Mouse (Mus musculus): Measurements from ENCODE around the gene Nxpe2. TPM values are rescaled to one million over a fixed set of nuclear protein-coding genes. Genes with fewer than 3 reads are reported as not detected.
A peak's percentile ranks its signal among the peaks of the same experiment; 100 is the strongest.

Nxpe2 gene
- 1.5 and 1.6 TPM in 2 replicates for polyA plus RNA-seq (2014; fragmentation: Nextera tagmentation; extraction: Ambion mirVana)

DNA sequence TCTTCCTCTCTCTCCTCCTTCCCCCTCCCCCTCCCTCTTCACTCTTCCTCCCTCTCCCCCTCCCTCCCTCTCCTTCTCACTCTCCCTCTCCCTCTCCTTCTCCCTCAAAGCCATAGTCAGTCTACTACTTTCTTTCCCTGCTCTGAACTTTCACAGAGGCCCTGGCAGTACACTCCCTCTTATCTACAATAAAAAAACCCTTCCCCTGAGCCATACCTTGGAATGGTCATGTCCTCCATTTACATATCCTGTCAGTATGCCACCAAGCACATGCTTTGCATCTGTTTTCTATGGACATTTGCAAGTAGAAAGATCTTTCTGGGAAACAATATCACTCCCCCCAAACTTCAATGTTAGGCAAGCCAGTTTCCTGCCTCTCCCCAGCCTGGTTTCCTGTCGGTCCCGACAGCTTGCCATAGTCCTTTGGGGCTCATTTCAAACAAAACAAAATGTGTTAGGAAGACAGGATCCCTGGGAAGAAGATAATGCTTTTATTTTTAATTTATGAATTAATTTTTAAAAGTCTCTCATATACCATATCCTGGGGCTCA lies at the start of gene Nxpe2:
Gene Nxpe2, minus strand, starts transcription at position 307 of the 551 bp plus-strand sequence.
- Histone ChIP-seq H3K4me3 (ENCODE audit: low read depth, low read length) (no peak within 1 kb of the TSS), H3K27me3 (ENCODE audit: control insufficient read depth, insufficient read depth, low read length) (no peaks in the 10 kb centered on the region), H3K36me3 (ENCODE audit: control insufficient read depth, insufficient read depth, low read length) (no peaks in the 10 kb centered on the region), H3K27ac (ENCODE audit: low read length) (peak within 1 kb of the TSS; percentile 33; the same call in 1 of the 2 replicates), H3K9me3 (ENCODE audit: control insufficient read depth, low read depth, low read length) (no peaks in the 10 kb centered on the region), H3K4me1 (ENCODE audit: control insufficient read depth, insufficient read depth, low read length) (no peaks in the 10 kb centered on the region), H3K9ac (replicated peaks; ENCODE audit: low read depth, low read length) (no peak within 1 kb of the TSS), H3K4me2 (replicated peaks; ENCODE audit: low read depth, low read length) (no peak within 1 kb of the TSS)
- WGBS = 55% methylated on average over 2 of the region's 2 CpGs
- ATAC-seq (ENCODE audit: insufficient number of reproducible peaks, insufficient read depth, low FRiP score, low read depth) = no peak

DNA sequence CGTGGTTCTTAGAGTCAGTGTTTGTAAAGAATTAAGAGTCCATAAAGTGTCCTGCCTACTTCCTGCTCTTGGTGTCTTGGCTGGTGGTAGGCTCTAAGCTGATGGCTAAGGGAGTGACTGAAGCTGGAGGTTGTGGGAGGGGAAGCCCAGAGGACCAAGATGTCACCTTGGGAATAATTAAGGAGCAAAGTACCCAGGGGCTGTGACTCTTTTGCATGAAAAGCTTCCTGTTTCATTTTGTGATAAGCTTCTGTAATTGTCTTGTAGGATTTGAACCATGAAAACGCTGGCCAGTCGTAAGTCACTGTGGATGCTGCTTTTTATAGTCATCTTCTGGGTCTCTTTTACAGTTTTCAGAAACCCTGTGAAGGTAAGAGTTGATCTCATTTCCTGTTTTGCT lies 36.7 kb upstream of the Nxpe2 start:
- Histone ChIP-seq H3K9me3 (ENCODE audit: control insufficient read depth, low read depth, low read length) (no peaks in the 10 kb centered on the region), H3K4me2 (replicated peaks; ENCODE audit: low read depth, low read length) (no peak overlapping the region), H3K4me1 (ENCODE audit: control insufficient read depth, insufficient read depth, low read length) (no peaks in the 10 kb centered on the region), H3K4me3 (ENCODE audit: low read depth, low read length) (no peak overlapping the region), H3K9ac (replicated peaks; ENCODE audit: low read depth, low read length) (no peak overlapping the region), H3K27ac (ENCODE audit: low read length) (no peak overlapping the region), H3K36me3 (ENCODE audit: control insufficient read depth, insufficient read depth, low read length) (no peaks in the 10 kb centered on the region), H3K27me3 (ENCODE audit: control insufficient read depth, insufficient read depth, low read length) (no peaks in the 10 kb centered on the region)
- no peak for ATAC-seq (ENCODE audit: insufficient number of reproducible peaks, insufficient read depth, low FRiP score, low read depth)
- WGBS = 74% methylated on average over 3 of the region's 3 CpGs

DNA sequence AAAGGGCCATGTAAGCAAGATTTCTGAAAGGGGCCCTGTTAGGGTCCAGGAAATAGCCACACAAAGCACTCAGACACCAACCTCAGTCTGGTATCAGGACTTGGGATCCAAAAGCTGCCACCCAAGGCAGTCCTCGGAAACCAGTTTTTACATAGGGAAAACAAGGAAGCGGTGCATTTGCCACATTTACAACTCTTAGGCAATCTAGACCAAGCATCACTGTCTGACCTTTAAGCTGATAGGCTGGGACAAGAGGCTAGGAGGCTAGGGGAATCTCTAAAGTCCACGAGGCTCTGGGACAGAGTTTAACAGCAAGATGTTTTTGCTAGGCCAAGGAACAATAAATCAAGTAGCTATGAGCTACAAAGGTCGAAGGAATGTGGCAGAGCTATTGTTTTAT lies 35.2 kb upstream of the Nxpe2 start:
- Histone ChIP-seq H3K4me1 (ENCODE audit: control insufficient read depth, insufficient read depth, low read length) (no peaks in the 10 kb centered on the region), H3K9me3 (ENCODE audit: control insufficient read depth, low read depth, low read length) (no peaks in the 10 kb centered on the region), H3K36me3 (ENCODE audit: control insufficient read depth, insufficient read depth, low read length) (no peaks in the 10 kb centered on the region), H3K27me3 (ENCODE audit: control insufficient read depth, insufficient read depth, low read length) (no peaks in the 10 kb centered on the region), H3K4me2 (replicated peaks; ENCODE audit: low read depth, low read length) (no peak overlapping the region), H3K9ac (replicated peaks; ENCODE audit: low read depth, low read length) (no peak overlapping the region), H3K4me3 (ENCODE audit: low read depth, low read length) (no peak overlapping the region), H3K27ac (ENCODE audit: low read length) (no peak overlapping the region)
- 70% methylated on average over 4 of the region's 4 CpGs for WGBS
- no peak for ATAC-seq (ENCODE audit: insufficient number of reproducible peaks, insufficient read depth, low FRiP score, low read depth)

DNA sequence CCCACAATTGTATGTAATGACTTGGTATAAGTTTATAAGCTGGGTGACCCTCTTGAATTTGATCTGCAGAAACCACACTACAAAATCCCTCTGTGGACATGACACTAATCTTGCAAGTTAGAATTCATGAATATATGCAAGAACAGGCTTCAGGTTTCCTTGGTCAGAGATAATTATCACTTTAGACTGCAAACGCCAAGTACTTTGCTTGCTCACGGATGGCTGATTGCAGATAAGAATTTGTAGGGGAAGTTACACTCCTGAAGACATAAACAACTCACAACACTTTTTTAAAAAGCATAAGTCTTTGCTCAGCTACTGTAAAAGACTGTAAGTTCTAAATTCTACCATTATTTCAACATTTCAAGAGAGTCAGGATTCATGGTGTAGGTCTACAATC lies 21.1 kb upstream of the Nxpe2 start:
- ATAC-seq (ENCODE audit: insufficient number of reproducible peaks, insufficient read depth, low FRiP score, low read depth) = no peak
- no peaks in the 10 kb centered on the region for H3K36me3 ChIP-seq (ENCODE audit: control insufficient read depth, insufficient read depth, low read length)
- no peak overlapping the region for H3K4me2 ChIP-seq (replicated peaks; ENCODE audit: low read depth, low read length)
- no peak overlapping the region for H3K27ac ChIP-seq (ENCODE audit: low read length)
- H3K4me1 ChIP-seq (ENCODE audit: control insufficient read depth, insufficient read depth, low read length) = no peaks in the 10 kb centered on the region
- no peaks in the 10 kb centered on the region for H3K9me3 ChIP-seq (ENCODE audit: control insufficient read depth, low read depth, low read length)
- H3K9ac ChIP-seq (replicated peaks; ENCODE audit: low read depth, low read length) = no peak overlapping the region
- H3K27me3 ChIP-seq (ENCODE audit: control insufficient read depth, insufficient read depth, low read length) = no peaks in the 10 kb centered on the region
- 53% methylated on average over 2 of the region's 2 CpGs for WGBS
- no peak overlapping the region for H3K4me3 ChIP-seq (ENCODE audit: low read depth, low read length)

DNA sequence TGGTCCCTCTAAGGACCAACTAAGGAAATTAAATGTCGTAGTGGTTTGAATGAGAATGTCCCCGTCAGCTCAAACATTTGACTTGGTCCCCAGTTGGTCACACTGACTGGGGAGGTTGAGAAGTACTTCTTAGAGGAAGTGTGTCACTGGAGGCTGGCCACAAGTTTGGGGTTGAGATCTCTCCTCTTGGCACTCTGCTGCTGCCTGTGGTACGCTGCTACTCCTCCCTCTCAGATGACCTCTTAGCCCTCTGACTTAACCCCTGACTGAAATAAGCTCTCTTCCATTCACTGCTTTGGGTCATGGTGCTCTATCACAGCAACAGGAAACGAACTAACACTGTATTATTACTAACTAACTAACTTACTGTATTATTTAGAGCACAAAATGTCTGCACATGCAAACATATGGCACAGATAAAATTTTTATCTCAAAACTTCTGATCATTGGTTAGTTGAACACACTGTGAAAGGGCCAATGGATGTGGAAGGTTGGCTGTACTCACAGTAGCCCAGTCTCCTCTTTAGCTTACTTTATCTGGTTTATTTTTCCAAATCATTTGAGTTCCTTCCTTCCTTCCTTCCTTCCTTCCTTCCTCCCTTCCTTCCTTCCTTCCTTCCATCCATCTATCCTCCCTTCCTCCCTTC lies 20.1 kb upstream of the Nxpe2 start:
- Histone ChIP-seq H3K4me2 (replicated peaks; ENCODE audit: low read depth, low read length) (no peak overlapping the region), H3K9me3 (ENCODE audit: control insufficient read depth, low read depth, low read length) (no peaks in the 10 kb centered on the region), H3K9ac (replicated peaks; ENCODE audit: low read depth, low read length) (no peak overlapping the region), H3K36me3 (ENCODE audit: control insufficient read depth, insufficient read depth, low read length) (no peaks in the 10 kb centered on the region), H3K4me3 (ENCODE audit: low read depth, low read length) (no peak overlapping the region), H3K27me3 (ENCODE audit: control insufficient read depth, insufficient read depth, low read length) (no peaks in the 10 kb centered on the region), H3K27ac (ENCODE audit: low read length) (no peak overlapping the region), H3K4me1 (ENCODE audit: control insufficient read depth, insufficient read depth, low read length) (no peaks in the 10 kb centered on the region)
- WGBS = 69% methylated on average over 4 of the region's 4 CpGs
- ATAC-seq (ENCODE audit: insufficient number of reproducible peaks, insufficient read depth, low FRiP score, low read depth) = no peak

DNA sequence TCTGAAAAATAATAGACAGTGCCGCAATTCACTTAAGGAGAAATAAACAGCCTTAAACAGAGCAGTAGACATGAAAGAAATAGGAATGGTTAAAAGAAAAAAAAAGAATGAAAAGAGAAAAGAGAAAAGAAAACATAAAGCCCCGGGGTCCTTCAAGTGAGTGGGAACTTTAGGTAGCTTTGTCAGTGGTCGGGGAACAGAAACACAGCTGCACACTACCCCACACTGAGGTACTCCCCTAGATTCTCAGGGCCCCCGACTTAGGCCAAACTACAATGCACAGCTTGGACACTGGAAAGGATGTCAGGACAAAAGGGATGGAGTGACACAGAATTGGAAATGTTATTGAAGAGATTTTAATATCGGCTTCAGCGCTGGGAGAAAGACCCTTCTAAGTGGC lies 9.5 kb upstream of the Nxpe2 start:
- no peaks in the 10 kb centered on the region for H3K36me3 ChIP-seq (ENCODE audit: control insufficient read depth, insufficient read depth, low read length)
- no peak for ATAC-seq (ENCODE audit: insufficient number of reproducible peaks, insufficient read depth, low FRiP score, low read depth)
- WGBS = 84% methylated on average over 6 of the region's 6 CpGs
- no peaks in the 10 kb centered on the region for H3K4me1 ChIP-seq (ENCODE audit: control insufficient read depth, insufficient read depth, low read length)
- no peak overlapping the region for H3K4me3 ChIP-seq (ENCODE audit: low read depth, low read length)
- H3K9me3 ChIP-seq (ENCODE audit: control insufficient read depth, low read depth, low read length) = no peaks in the 10 kb centered on the region
- H3K9ac ChIP-seq (replicated peaks; ENCODE audit: low read depth, low read length) = no peak overlapping the region
- no peaks in the 10 kb centered on the region for H3K27me3 ChIP-seq (ENCODE audit: control insufficient read depth, insufficient read depth, low read length)
- H3K27ac ChIP-seq (ENCODE audit: low read length) = no peak overlapping the region
- H3K4me2 ChIP-seq (replicated peaks; ENCODE audit: low read depth, low read length) = no peak overlapping the region

DNA sequence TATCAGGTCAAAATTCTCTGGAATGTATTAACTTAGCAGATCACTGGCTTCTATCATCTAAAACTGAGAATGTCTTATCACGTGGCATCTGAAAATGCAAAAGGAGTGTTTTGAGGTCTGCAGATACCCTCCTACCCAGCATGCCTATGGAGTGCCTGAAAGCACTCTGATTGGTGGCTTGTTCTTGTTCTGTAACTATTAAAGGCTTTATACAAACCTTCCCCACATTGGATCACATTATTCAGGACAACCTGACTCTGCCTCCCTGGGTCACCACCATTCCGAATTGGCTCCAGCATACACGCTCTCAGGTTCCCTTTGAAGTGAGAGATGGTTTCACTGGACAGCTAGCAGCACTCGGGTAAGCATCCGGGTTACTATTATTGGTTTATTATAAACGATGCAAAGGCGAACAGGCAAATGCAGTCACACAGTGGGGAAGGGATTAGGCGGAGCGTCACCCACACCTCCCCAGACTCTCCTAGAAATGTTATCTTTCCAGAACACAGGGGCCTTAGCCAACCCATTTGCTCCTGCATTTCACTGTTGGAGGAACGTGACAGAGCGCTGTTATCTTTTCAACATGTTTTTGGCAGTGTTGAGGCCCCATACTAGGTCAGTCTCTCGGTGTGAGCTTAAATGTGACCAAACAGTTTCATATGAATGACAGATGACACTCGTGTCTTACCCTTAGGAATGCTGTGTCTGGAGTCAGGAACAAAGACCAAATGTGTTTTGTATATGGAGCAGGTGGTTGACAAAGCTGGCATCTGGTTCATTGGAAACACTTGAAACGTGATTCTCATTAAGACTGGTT lies 8.8 kb upstream of the Nxpe2 start:
- H3K36me3 ChIP-seq (ENCODE audit: control insufficient read depth, insufficient read depth, low read length) = no peaks in the 10 kb centered on the region
- no peak overlapping the region for H3K4me2 ChIP-seq (replicated peaks; ENCODE audit: low read depth, low read length)
- ATAC-seq (ENCODE audit: insufficient number of reproducible peaks, insufficient read depth, low FRiP score, low read depth) = peak; percentile 88; the same call in 1 of the 2 replicates
- 69% methylated on average over 14 of the region's 14 CpGs for WGBS
- H3K9me3 ChIP-seq (ENCODE audit: control insufficient read depth, low read depth, low read length) = no peaks in the 10 kb centered on the region
- no peak overlapping the region for H3K27ac ChIP-seq (ENCODE audit: low read length)
- no peak overlapping the region for H3K4me3 ChIP-seq (ENCODE audit: low read depth, low read length)
- no peak overlapping the region for H3K9ac ChIP-seq (replicated peaks; ENCODE audit: low read depth, low read length)
- no peaks in the 10 kb centered on the region for H3K4me1 ChIP-seq (ENCODE audit: control insufficient read depth, insufficient read depth, low read length)
- H3K27me3 ChIP-seq (ENCODE audit: control insufficient read depth, insufficient read depth, low read length) = no peaks in the 10 kb centered on the region

DNA sequence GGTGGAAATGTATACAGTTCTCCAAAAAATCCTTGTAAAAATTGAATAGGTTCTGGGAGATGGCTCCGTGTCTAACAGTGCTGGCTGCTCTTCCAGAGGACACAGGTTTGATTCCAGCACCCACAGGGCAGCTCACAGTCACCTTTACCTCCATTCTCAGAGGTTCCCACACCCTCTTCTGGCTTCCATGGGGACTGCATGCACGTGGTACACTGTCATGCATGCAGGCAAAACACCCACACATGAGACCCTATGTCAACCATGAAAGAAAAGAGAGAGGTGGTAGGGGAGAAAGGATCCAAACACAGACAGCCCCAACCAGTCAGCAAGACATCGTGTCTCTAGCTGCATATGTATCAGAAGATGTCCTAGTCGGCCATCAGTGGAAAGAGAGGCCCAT lies 7.6 kb upstream of the Nxpe2 start:
- no peak overlapping the region for H3K4me2 ChIP-seq (replicated peaks; ENCODE audit: low read depth, low read length)
- no peak overlapping the region for H3K9ac ChIP-seq (replicated peaks; ENCODE audit: low read depth, low read length)
- no peak for ATAC-seq (ENCODE audit: insufficient number of reproducible peaks, insufficient read depth, low FRiP score, low read depth)
- H3K27me3 ChIP-seq (ENCODE audit: control insufficient read depth, insufficient read depth, low read length) = no peaks in the 10 kb centered on the region
- no peak overlapping the region for H3K4me3 ChIP-seq (ENCODE audit: low read depth, low read length)
- H3K36me3 ChIP-seq (ENCODE audit: control insufficient read depth, insufficient read depth, low read length) = no peaks in the 10 kb centered on the region
- H3K9me3 ChIP-seq (ENCODE audit: control insufficient read depth, low read depth, low read length) = no peaks in the 10 kb centered on the region
- WGBS = 78% methylated on average over 4 of the region's 4 CpGs
- H3K4me1 ChIP-seq (ENCODE audit: control insufficient read depth, insufficient read depth, low read length) = no peaks in the 10 kb centered on the region
- H3K27ac ChIP-seq (ENCODE audit: low read length) = no peak overlapping the region
